Mouse (Mus musculus) CD4-positive, CD25-positive, alpha-beta regulatory T cell, adult 2 months (primary cell): ENCODE measurements at regions not wholly inside any gene's neighbourhood (a gene's known extent, or its start where the extent isn't known, plus 50 kb on each side); places are given as distances from the start of the nearest gene placed in this dataset.

Experiments
- DNase-seq: peaks from one replicate; pipeline ENCODE4 v3.0.0-alpha.2; 2012; ENCODE audit warnings: low read depth, low spot score

DNA sequence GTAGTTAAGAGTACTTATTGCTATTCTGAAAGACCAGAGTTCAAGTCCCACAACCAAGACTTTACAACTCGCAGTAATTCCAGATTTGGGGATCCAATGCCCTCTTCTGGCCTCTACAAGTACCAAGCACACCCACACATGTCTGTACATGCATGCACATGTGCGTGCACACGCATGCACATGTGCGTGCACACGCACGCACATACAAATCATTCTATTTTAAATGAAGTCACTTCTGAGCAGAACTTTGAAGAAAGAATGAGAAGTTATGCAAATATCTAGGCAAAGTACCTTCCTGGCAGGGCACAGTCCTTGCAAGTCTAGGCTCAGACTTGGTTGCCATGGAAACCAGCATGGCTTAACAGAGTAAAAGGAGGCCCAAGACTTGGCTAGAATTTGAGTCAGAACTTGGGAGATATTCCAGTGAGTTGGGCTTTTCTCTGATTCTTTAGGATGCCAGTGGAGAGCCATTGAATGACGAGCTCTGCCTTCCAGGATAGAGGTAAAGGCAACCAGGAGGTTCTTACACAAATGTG lies 265.4 kb upstream of the Atp2b1 start:
- DNase-seq, result no peak

DNA sequence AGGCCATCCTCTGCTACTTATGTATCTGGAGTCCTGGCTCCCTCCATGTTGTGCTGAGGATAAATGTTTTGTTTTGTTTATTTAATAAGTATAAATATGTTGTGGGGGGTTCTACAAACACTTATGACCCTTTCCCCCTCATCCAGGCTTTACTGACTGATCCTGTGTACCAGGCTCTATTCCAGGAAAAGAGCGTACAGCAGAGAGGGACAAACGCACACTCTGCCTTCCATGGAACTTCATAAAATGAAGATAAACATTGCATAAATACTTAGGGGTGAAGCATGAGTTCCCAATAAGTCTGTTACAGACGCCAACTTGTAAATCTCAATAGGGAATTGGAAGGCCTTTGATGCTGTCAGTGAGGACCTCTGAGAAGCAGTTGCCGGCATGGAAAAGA lies 263.7 kb upstream of the Atp2b1 start:
- no peak for DNase-seq

DNA sequence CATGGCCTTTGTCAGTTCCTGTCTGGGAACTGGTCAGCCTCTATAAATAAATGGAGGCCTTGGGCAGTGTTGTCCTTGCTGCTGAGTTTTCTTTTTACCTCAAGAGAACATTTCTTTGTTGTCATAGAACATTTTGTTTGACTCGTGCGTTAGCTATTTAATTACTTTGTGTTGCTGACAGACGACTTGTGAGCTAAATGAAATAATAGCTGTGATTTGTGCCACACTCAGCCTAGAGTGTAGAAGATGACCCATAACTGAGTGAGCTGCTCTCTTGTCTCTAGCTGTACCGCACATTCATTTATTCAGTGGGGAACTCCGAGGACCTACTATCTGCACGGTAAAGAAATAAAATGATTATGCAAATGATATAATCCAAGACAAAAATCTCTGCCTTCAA lies 263.1 kb upstream of the Atp2b1 start:
- DNase-seq, result no peak

DNA sequence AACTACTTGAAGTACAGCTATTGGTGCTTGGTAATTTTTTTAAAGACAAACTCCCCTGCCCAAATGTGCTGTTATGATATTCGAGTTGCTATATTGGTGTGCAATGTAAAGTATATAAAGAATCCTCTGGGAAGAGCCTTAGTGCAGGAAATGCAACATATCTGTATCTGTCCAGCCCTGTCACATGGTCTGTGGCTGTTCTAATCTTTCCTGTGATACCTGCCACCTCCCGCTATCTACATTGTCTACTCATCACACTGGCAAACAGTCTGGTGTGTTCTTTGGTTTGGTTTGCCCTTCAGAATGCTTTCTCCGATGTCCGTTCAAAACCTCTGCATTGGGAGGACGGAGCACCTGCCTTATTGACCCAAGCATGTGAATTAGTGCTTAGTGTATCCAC lies 262.6 kb upstream of the Atp2b1 start:
- DNase-seq, result no peak

DNA sequence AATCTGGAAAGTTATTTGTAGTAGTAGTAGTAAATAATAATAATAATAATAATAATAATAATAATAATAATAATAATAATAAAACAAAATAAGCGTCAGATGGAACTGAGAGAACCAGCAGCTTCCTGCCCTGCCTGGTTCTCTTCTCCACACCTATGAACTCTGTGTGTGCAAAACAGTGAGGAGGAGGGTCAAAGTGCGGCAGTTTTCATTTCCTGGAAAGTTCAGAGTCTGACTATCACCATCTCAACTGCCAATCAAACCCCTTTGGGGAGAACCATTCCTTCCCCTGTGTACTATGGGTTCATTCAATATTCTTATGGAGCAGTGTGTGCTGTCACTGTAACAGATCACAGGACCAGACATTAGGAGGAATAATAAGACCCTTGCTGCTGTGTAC lies 262.1 kb upstream of the Atp2b1 start:
- DNase-seq, result no peak

DNA sequence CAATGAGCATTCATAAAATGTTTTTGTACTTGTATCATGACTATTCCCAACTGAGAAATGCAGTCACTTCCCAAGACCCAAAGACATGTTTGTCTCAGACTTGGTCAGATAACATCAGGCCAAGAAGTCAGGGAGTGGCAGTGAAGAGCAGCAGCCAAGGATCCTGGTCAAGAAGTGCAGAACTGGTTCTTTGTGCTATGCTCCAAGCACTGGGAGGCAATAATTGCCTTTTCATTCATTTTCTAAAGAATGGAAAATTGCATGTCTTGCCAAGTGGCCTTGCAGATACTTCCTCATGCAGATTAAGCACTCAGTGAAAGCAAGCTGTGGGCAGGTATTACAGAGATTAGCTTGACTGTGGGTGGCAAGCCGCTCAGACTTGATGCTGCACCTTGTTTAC lies 253.5 kb upstream of the Atp2b1 start:
- no peak for DNase-seq

DNA sequence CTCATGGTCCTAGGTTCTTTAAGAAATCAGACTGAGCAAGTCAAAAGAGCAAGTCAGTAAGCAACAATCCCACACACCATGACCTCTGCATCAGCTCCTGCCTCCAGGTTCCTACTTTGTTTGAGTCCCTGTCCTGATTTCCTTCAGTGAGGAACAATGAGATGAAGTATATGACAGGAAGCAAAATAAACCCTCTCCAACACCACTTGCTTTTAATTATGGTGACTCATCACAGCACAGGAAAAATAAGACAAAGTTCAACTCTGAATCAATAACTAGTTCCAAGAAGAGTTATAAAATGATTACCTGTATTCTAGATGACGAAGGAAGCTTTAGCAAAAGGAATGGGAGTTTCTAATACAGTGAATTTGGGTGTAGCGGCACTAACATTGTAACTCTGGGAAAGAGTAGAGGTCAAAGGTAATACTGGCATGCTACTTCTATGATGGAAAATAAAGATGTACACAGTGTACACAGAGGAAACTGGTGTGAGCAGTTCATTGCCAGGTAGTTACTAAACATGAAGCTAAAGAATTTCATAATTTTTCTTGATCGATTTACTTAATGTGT lies 248.2 kb upstream of the Atp2b1 start:
- DNase-seq, result no peak

DNA sequence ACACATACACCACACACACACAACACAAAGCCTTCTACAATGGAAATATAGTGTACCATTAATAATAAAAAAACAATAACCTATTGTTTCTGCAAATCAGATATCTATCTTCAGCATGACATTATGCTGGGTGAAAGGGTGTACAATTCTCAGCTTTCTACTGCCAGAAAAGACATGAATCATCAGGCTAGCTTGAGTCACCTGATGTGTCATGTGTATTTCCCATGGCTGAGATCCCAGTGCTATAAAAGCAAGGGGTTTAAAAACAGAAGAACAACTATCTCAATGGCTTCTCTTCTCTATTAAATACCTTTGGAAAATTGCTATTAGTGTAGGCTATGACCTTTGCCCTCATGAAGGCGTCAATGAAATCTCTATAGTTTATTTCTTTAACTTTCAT lies 246.5 kb upstream of the Atp2b1 start:
- DNase-seq, result no peak

DNA sequence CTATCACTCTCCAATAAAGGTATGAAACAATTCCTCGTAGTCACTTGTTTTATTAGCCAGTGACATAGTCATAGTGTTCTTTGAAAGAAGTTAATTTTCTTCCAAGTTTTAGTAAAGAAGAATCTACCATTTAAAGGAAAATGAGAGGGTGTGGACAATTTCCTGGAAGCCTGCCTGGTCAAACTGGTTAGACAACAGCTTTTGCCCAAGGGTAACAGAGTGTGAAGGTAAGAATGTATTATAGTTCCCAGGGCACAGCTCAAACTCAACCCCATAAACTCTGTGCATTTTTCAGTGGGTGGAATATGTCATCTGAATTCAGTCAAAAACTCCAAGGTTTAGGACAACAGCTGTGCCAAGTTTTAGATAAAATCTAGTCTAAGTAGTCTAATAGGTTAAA lies 240.1 kb upstream of the Atp2b1 start:
- no peak for DNase-seq

DNA sequence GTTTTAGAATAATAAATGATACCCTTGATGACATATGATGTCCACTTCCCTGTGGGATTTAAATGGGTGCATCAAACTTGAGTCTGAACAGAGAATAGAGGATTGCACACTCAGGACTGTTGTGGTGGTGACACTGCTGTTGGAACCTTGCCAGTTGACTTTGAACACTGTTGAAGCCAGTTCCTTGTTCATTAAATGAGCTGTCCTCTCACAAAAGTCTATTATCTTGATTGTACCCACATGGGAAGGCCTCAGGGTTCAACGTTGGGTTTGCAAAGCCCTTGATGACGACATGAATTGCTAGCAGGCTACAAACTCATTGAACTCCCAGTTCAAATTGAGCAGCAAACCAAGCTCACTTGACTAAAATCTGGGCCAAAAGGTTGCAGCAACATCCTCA lies 237.3 kb upstream of the Atp2b1 start:
- no peak for DNase-seq

DNA sequence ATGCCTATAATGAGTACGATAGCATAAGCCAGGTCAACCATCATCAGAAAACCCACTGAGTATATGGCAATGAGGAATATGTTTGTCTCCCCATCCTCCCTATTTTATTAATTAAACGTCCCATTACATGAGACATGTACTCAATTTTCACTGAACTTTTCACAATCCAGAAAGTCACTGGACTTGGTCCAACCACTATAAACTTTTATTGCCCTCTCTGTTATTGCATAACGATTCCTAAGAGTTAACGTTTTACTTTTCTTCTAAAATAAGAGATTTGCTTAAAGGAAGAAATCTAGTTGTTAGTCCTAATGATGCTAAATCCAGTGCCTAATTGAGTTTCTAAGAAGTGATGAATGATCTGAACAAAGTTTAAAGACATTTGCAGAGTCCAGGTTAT lies 236.0 kb upstream of the Atp2b1 start:
- DNase-seq, result no peak

DNA sequence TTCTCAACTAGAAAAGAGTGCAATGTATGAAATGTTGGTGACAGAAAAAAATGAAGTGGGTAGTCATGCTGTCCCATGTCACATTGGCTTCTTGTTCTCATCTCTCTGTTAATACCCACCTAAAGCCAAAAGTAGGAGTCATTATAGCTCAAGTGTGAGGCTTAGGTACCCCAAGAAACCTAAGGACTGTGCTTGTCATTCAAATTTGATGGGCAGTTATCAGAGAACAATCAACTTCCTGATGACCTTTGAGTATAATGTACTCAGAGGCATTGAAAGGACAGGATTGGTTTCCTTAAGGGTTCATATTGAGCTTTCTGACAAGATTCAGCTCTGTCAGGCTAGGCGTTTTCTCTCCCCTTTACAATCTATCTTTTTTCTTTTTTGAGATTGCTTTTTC lies 231.8 kb upstream of the Atp2b1 start:
- no peak for DNase-seq

DNA sequence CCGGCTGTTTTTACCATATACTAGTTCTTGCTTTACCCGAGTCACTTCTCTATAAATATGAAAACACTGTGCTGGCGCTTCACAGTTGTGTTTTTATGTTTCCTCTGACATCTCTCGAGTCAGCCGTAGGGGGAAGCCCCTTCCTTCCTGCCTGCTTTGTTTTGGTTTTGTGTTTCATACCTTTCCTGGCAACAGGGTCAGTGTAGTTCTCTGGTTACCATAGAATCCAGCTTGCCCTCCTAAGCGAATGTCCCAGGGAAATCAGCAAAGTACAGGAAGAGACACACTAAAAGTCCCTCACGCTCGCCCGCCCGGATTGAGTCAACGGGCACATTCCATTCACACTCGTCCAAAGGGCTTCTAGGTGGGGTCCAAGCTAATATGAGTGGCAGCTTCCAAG lies 230.0 kb upstream of the Atp2b1 start:
- peak; percentile 87 for DNase-seq

DNA sequence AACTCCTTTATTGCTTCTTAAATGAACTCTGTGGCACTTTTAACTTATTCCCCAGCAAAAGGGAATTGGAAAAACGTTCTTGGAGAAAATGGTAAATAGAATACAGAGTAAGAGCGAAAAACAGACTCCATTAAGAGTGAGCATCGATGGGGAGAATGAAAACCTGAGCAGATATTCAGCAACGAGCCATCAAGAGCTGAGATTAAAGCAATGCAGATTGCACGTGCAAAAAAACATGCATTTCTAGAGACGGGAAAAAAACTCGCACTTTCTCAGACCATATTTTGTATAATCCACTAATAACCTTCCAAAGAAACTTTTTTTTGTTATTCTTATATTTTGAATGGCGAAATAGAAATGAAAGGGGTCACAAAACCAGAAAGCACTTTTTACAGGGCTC lies 229.5 kb upstream of the Atp2b1 start:
- no peak for DNase-seq

DNA sequence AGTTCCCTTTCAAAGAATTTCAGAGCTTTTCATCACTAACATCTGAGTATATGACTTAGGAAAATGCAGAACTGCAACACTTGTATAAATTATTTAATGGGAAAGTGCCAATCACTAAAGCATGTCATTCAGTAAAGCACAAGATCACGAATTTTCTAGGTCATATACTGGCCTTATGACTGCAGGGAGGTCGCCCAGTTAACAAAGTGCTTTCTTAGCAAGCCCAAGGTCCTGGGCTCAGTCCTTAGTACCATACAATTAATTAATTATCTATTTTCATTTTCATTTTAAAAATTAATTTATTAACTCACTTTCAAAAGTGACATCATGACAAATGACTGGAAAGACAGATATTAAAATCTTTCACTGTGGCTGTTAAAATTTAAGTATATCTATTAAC lies 228.5 kb upstream of the Atp2b1 start:
- DNase-seq, result no peak

DNA sequence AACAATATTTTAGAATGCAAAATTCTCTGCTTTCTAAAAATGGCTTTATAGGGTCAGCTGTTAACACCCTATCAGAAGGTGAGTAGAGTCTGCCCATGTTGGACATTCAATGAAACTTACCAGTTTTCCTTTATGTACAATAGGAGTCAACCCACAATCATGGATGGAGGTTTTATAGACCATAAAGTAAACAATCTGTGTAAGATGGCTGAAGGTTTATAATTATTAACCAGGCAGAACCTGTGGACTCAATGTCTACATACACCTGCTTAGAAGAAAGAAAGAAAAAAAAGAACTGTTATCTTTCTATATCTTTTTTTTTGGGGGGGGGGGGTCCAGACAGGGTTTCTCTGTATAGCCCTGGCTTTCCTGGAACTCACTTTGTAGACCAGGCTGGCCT lies 227.8 kb upstream of the Atp2b1 start:
- DNase-seq, result no peak

DNA sequence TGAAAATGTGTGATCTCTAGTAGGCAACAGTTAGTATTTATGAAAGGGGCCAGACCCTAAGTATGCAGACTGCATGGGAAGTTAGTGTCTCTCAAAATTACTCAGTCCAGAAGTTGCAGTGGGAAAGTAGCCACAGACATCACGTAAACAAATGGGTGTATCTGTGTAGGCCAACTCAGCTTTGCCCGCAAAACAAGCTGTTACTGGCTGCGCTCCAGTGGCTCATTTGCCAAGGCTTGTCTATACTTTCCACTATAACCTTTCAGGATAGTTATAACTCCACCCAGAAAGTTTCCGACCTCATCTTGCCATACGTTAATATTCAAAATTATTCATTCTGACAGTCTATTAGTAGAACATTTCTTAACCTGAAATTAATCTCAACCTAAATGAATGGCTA lies 222.4 kb upstream of the Atp2b1 start:
- no peak for DNase-seq

DNA sequence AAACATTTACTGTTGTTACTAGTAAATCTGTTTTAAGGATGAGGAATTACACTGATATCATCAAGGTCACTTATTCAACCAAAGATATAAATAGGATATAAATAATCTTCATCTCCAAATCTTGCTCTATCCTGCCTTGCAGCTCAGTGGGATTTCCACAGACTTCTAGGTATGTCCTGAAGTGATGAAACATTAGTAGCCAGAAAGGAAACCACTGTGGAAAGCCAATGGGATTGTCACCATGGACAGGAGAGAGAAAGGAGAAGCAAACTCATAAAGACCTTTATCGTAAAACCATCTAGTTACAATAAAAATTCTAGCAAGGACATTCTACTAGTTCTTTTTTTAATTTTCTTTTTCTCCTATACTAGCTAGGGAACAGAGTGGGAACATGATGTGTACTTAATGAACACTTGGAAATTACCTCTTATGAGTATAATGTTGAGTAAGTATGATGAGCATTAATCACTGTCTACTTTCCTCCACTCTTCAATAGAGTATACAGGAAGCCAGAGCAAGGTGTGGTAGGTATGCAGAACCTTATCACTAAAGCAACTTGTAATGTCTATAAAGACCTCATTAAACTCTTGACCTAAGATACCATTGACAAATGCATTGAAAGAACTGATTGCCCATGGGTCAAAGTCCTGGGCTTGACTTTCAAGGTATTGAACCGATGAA lies 219.4 kb upstream of the Atp2b1 start:
- no peak for DNase-seq

DNA sequence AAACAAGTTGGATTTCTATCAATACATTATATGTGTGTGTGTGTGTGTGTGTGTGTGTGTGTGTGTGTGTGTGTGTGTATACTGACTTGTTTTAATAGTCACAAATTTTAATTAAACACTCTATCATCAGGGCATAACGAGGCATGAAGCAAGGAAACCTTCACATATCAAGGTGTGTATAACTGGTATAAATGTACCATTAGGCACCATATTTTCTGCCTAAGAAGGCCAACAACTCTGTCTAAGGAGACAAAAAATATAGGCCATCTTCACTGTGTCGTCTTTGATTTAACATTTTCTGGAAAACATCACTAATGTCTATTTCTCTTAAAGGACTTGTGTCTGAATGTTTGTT lies 218.9 kb upstream of the Atp2b1 start:
- no peak for DNase-seq

DNA sequence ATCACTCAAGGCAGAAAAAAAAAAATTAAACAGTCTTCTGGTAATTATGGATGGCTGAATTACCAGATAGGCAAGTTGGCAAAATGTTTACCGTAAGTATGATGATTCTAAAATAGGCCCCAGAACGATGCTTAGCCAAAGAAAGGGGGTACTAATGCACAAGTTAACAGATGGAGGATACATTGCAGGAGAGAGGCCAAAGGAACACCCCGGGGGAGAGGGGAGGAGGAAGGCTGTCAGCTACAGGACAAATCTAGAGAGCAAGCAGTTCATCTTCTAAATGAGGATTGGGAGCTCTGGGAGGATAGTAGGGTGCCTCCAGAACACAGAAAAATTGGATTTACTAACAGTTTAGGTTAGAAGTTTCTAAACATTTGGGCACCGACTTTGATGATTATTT lies 216.3 kb upstream of the Atp2b1 start:
- DNase-seq, result no peak

DNA sequence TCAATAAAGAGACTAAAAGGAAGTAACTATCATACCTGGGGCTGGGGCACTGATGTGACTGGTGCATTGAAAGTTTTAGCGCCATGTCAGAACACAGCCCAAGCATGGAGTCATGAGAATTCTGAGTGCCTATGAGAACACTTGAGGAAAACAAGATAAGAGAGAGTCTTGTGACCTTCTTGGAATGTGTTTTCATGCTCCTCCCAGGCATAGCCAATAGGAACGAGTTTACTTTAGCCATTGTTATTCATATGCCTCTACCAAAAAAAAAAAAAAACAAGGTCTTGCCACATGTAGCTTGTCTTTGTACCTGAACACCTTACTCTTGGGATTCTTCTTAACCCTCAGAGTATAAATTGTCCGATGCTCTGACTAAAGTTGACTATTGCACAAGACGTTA lies 214.6 kb upstream of the Atp2b1 start:
- no peak for DNase-seq

DNA sequence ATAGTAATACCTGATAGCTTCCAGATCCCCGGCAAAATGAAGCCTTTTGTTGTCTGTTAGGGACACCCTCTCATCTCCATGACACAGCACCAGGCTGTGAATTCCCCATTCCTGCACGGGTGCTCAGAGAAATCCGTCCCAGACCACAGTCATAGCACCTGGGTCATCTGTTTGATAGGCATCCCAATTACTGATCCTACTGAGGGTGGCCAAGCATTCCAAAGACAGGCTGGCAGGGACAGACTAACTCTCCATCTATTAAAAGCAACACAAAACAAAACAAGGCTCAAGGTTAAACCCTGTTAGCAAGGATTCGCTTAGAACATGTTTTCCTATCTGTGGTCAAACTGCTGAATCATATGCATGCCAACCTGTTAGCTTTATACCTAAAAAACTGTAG lies 213.8 kb upstream of the Atp2b1 start:
- no peak for DNase-seq

DNA sequence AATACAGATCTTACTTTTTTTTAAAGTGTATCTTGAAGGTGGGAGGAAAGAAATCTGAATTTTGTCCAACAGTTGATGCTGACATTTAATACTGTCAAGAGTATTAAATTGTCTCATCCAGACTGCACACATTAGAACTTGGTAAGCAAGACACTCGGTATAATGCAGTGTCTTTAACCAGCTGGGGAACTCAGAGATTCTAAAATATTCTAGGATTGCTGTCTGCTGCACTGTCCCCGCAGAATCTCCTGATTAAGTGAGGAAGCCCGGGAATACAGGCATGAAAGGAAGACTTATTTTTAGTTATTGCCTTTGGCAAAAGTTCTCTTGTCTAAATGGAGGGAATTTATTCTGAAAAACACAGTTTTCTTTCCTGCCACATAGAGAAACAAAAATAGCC lies 212.9 kb upstream of the Atp2b1 start:
- no peak for DNase-seq
